Mouse (Mus musculus) lung, postnatal 0 days (tissue): ENCODE results near the gene Cdc25b.

Source experiments
- CTCF ChIP-seq: IDR thresholded peaks from 2 replicates; pipeline ENCODE4 v1.5.1; 2016; ENCODE audit warnings: antibody characterized with exemption, mild to moderate bottlenecking
- EP300 ChIP-seq: IDR thresholded peaks from 2 replicates; pipeline ENCODE4 v1.6.1; 2016; ENCODE audit warnings: antibody characterized with exemption, mild to moderate bottlenecking, control low read depth

DNA sequence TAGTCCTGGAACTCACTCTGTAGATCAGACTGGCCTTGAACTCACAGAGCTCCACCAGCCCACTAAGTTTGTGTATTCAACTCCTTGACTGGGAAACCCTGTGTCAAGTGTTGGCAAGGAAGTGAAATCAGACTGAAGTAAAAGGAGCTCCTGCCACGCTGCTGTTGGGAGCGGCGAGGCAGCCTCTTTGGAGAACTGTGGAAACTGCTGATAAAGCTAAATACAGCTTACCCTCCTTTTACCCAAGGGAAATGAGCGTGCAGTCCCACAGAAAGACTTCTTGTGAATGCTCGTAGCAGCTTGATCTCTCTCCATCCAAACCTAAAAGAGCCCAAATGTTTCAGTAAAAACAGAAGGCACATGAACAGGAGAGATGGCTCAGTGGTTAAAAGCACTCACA is 35.8 kb downstream of the Cdc25b start:
- TF ChIP-seq EP300 (no peak), CTCF (no peak)
